Mouse (Mus musculus) liver, adult 2 months (tissue): Measurements from ENCODE around the gene Trip12.

Source experiments
- CTCF ChIP-seq: fragments of 200-500 bp; IDR thresholded peaks from 2 replicates; pipeline ENCODE4 v1.5.1; 2011; ENCODE audit warnings: low read depth, low read length, control low read depth
- POLR2A ChIP-seq: fragments of 200-500 bp; IDR thresholded peaks from 2 replicates; pipeline ENCODE4 v1.6.1; 2011; ENCODE audit warnings: low read length, control low read depth; ENCODE audit not compliant: insufficient read depth; ENCODE audit errors: extremely low read depth

DNA sequence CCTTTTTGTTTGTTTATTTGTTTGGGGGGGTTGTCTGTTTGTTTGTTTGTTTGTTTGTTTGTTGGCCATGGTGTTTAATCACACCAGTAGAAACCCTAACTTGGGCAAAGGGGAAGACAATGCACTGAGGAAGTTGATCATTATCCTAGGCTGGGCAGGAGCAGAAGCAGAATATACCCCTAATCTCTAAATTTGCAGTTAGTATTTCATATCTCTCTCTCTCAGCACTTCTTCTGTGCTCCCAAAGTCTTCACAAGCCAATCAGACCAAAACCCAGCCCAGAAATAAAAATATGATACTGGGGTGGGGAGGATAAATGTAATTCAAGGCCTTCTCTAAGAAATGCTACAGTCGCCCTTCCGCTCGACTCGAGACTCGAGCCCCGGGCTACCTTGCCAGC lies 140.1 kb downstream of the Trip12 start:
- TF ChIP-seq CTCF (no peak), POLR2A (no peak)
